Mouse (Mus musculus): ENCODE measurements around the gene Rfc1. TPM values are rescaled to one million over a fixed set of nuclear protein-coding genes. Genes with fewer than 3 reads are reported as not detected.

Rfc1 gene
- 10 to 100 TPM; 26.3 to 27.7 TPM for total RNA-seq (2021)
- long read RNA-seq, experiment 1, full-length matches to known transcripts: 40 of 51 reads
- long read RNA-seq, experiment 1, partial matches to known transcripts: 2 of 51 reads
- long read RNA-seq, experiment 1, other reads (novel, unspliced or antisense): 9 of 51 reads
- long read RNA-seq, experiment 2, full-length matches to known transcripts: 33 of 49 reads
- long read RNA-seq, experiment 2, partial matches to known transcripts: 5 of 49 reads
- long read RNA-seq, experiment 2, other reads (novel, unspliced or antisense): 11 of 49 reads

- peak within 1 kb of the TSS; percentile 87 for H3K27ac ChIP-seq
- intact Hi-C loops (cut with DNase I): loop anchor here (1.0 kb wide), 1 partner anchor 56 kb away; the partner anchor contains the start of genes Lias and Rpl9
- peak within 1 kb of the TSS; percentile 100 for H3K4me3 ChIP-seq
- DNase-seq: peak; percentile 91
- TF ChIP-seq CTCF (IDR thresholded peaks at IDR 0.05): no peak
Measured at GRCm38 (mm10) chr5:65335298-65336074, at the start of gene Rfc1. Gene Rfc1, minus strand, starts transcription at chr5:65335670.

- Histone ChIP-seq H3K4me3 (no peak overlapping the region), H3K27ac (no peak overlapping the region)
- intact Hi-C loops (cut with DNase I): no loop called here
- TF ChIP-seq CTCF (IDR thresholded peaks at IDR 0.05): no peak
- DNase-seq: no peak
Measured at GRCm38 (mm10) chr5:65374746-65375145, 39.3 kb upstream of the Rfc1 start.

GRCm38 (mm10) chr5:65371551-65371950, 36.1 kb upstream of the Rfc1 start:
- no peak overlapping the region for H3K4me3 ChIP-seq
- TF ChIP-seq CTCF (IDR thresholded peaks at IDR 0.05): no peak

GRCm38 (mm10) chr5:65367837-65368236, 32.4 kb upstream of the Rfc1 start:
- H3K27ac ChIP-seq: no peak overlapping the region
- intact Hi-C loops (cut with DNase I): no loop called here
- DNase-seq: no peak
- no peak for TF ChIP-seq CTCF (IDR thresholded peaks at IDR 0.05)
- H3K4me3 ChIP-seq: no peak overlapping the region

More at GRCm38 (mm10) chr5:65371551-65371950, 36.1 kb upstream of the Rfc1 start:
- intact Hi-C loops (cut with DNase I): no loop called here
- H3K27ac ChIP-seq: no peak overlapping the region
- no peak for DNase-seq

DNA sequence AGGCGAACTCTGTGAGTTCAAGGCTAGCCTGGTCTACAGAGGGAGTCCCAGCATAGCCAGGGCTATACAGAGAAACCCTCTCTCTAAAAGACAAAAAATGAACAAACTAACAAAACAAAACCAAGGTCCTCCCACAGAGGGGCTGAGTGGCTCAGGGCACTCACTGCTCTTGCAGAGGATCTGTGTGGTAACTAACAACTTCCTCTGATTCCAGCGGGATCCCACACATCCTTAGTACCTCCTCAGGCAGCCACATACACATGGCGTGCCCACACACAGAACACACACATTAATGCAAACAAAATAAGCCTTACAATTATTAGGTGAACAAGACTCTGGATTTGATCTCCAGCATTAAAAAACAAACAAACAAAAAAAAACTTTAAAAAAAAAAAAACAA, 22.3 kb upstream of the Rfc1 start:
- intact Hi-C loops (cut with DNase I): no loop called here
- no peak for TF ChIP-seq CTCF (IDR thresholded peaks at IDR 0.05)
- Histone ChIP-seq H3K27ac (no peak overlapping the region), H3K4me3 (no peak overlapping the region)
- no peak for DNase-seq

DNA sequence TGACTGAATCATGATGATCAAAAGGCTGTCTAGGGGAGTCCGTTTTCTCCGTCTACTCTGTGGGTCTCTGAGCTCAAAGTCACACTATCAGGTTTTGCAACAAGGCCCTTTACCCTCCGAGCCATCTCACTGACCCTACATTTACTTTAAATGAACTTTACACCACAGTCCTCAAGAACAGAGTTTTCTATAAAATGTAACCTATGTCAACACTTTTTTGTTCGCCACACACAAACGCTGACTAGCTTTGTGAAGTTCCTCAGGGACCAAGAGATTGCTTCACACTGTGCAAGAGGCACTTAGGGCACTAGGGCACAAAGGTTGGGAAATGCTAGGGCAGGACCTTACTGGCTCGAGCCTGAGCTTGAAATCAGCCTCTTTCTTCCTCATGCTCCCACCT, 21.4 kb upstream of the Rfc1 start:
- no peak overlapping the region for H3K27ac ChIP-seq
- no peak for TF ChIP-seq CTCF (IDR thresholded peaks at IDR 0.05)
- DNase-seq: no peak
- intact Hi-C loops (cut with DNase I): no loop called here
- H3K4me3 ChIP-seq: no peak overlapping the region

- DNase-seq: no peak
- intact Hi-C loops (cut with DNase I): no loop called here
- peak; percentile 12; the same call in 1 of the 2 replicates for TF ChIP-seq CTCF (IDR thresholded peaks at IDR 0.05)
Measured at GRCm38 (mm10) chr5:65354985-65355384, 19.5 kb upstream of the Rfc1 start.

DNA sequence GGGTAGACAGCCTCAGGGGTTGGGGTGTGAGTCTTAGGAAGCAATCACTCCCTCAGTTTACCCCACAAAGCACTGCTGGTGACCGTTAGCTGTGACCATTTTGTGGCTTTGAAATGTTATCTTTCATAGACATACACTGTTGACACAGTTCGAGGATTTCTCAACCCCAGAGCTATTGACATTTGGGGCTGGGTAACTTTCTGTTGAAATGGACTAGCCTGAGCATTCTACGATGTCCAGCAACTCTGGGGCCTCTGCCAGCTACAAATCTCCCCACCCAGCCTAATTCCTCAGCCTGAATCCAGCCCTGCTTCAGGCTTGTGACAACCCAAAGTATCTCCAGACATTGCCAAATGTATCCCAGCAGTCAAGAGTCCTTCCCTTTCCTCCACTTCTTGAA, 18.6 kb upstream of the Rfc1 start:
- intact Hi-C loops (cut with DNase I): no loop called here
- Histone ChIP-seq H3K4me3 (no peak overlapping the region), H3K27ac (no peak overlapping the region)
- no peak for TF ChIP-seq CTCF (IDR thresholded peaks at IDR 0.05)
- no peak for DNase-seq

More at GRCm38 (mm10) chr5:65354985-65355384, 19.5 kb upstream of the Rfc1 start:
- H3K4me3 ChIP-seq: no peak overlapping the region
- no peak overlapping the region for H3K27ac ChIP-seq

DNA sequence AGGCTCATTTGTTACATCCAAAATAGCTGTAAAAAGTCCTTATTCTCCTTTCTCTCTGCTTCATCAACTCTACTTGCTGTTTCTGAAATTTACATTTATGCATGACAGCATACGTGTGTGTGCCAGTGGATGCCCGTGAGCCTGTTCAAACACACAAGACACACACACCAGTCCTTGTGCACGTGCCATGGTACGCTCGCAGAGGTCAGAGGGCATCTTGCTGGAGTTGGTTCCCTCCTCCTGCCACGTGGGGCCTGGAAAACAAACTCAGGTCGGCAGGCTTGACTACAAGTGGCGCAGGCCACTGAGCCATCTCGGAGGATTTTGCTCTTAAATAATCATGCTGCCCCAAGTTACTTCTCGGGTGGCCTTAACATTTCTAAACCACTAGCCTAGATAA, 15.0 kb upstream of the Rfc1 start:
- intact Hi-C loops (cut with DNase I): no loop called here
- TF ChIP-seq CTCF (IDR thresholded peaks at IDR 0.05): no peak
- DNase-seq: no peak
- Histone ChIP-seq H3K4me3 (no peak overlapping the region), H3K27ac (no peak overlapping the region)

GRCm38 (mm10) chr5:65348168-65348567, 12.7 kb upstream of the Rfc1 start, which contains the start of gene Klb:
Gene Klb, plus strand, starts transcription at chr5:65348314.
- no peak for TF ChIP-seq CTCF (IDR thresholded peaks at IDR 0.05)
- no peak for DNase-seq
- Histone ChIP-seq H3K4me3 (no peak within 1 kb of the TSS), H3K27ac (no peak within 1 kb of the TSS)
- intact Hi-C loops (cut with DNase I): no loop called here

GRCm38 (mm10) chr5:65340167-65340566, 4.7 kb upstream of the Rfc1 start:
- no peak for TF ChIP-seq CTCF (IDR thresholded peaks at IDR 0.05)
- intact Hi-C loops (cut with DNase I): loop anchor here (5.0 kb wide), 1 partner anchor 357 kb away; the partner anchor contains the start of gene Pds5a
- H3K27ac ChIP-seq: no peak overlapping the region
- DNase-seq: no peak
- H3K4me3 ChIP-seq: no peak overlapping the region

GRCm38 (mm10) chr5:65338394-65338793, 2.9 kb upstream of the Rfc1 start:
- no peak for DNase-seq
- TF ChIP-seq CTCF (IDR thresholded peaks at IDR 0.05): peak; percentile 50
- Histone ChIP-seq H3K4me3 (no peak overlapping the region), H3K27ac (no peak overlapping the region)
- intact Hi-C loops (cut with DNase I): no loop called here

- TF ChIP-seq CTCF (IDR thresholded peaks at IDR 0.05): no peak
- DNase-seq: no peak
- Histone ChIP-seq H3K27ac (peak overlapping the region; percentile 87), H3K4me3 (peak overlapping the region; percentile 100)
- intact Hi-C loops (cut with DNase I): no loop called here
Measured at GRCm38 (mm10) chr5:65336075-65336355, 545 bp upstream of the Rfc1 start.
